Mouse (Mus musculus) limb, embryonic 14.5 days (tissue): ENCODE data around the gene Gcn1l1. TPM values are rescaled to one million over a fixed set of nuclear protein-coding genes. Genes with fewer than 3 reads are reported as not detected.

Experiments used
- ATAC-seq: fragments of 200-750 bp; cut with Nextera tagmentation; 2 replicates; pipeline ENCODE4 v1.8.0; 2017; ENCODE audit warnings: low read depth, moderate number of reproducible peaks, moderate TSS enrichment; ENCODE audit not compliant: low FRiP score
- DNase-seq: peaks from one replicate; pipeline ENCODE4 v3.0.0-alpha.2; 2015; ENCODE audit warnings: low spot score
- H3K27ac ChIP-seq: fragments of 300-500 bp; sonication (generic); replicated peaks from 2 replicates; pipeline ENCODE4 v1.5.1; 2014; ENCODE audit warnings: low read depth, mild to moderate bottlenecking, low read length, moderate library complexity, mixed read lengths
- H3K27me3 ChIP-seq: fragments of 300-500 bp; sonication (generic); 2 replicates; pipeline ENCODE4 v1.6.1; 2014; ENCODE audit warnings: low read length, mixed read lengths; ENCODE audit not compliant: control insufficient read depth, insufficient read depth
- H3K36me3 ChIP-seq: fragments of 300-500 bp; sonication (generic); 2 replicates; pipeline ENCODE4 v1.6.1; 2014; ENCODE audit warnings: mild to moderate bottlenecking, low read length, moderate library complexity, mixed read lengths; ENCODE audit not compliant: control insufficient read depth, insufficient read depth
- H3K4me1 ChIP-seq: fragments of 300-500 bp; sonication (generic); 2 replicates; pipeline ENCODE4 v1.6.1; 2014; ENCODE audit warnings: antibody characterized with exemption, low read length, mixed read lengths; ENCODE audit not compliant: control insufficient read depth, insufficient read depth
- H3K4me2 ChIP-seq: fragments of 300-500 bp; sonication (generic); replicated peaks from 2 replicates; pipeline ENCODE4 v1.6.1; 2014; ENCODE audit warnings: low read depth, mild to moderate bottlenecking, low read length, moderate library complexity; ENCODE audit not compliant: severe bottlenecking
- H3K4me3 ChIP-seq: fragments of 300-500 bp; sonication (generic); replicated peaks from 2 replicates; pipeline ENCODE4 v1.5.1; 2014; ENCODE audit warnings: low read length
- H3K9ac ChIP-seq: fragments of 300-500 bp; sonication (generic); 2 replicates; pipeline ENCODE4 v1.6.1; 2014; ENCODE audit warnings: mild to moderate bottlenecking, low read depth, low read length, moderate library complexity; ENCODE audit not compliant: severe bottlenecking
- H3K9me3 ChIP-seq: fragments of 300-500 bp; sonication (generic); 2 replicates; pipeline ENCODE4 v1.6.1; 2016; ENCODE audit warnings: low read length; ENCODE audit not compliant: control insufficient read depth
- POLR2A ChIP-seq: fragments of 200-500 bp; IDR thresholded peaks from 2 replicates; pipeline ENCODE4 v1.8.0; 2012; ENCODE audit warnings: inconsistent platforms, mild to moderate bottlenecking, moderate library complexity, borderline replicate concordance; ENCODE audit not compliant: insufficient read depth, insufficient read length; ENCODE audit errors: extremely low read depth
- WGBS: fragments of 180-500 bp; shearing (Covaris S2); extraction: QIAGEN DNeasy Blood & Tissue Kit; methylation state at CpG from one replicate; pipeline ENCODE4 v1.1.7; 2014; 5-methylcytosine and 5-hydroxymethylcytosine counted together
- polyA plus RNA-seq, 2 experiments: library from polyadenylated mRNA; depleted of rRNA in 1 of 2; stranded (reverse) in 1 of 2; unstranded in 1 of 2; fragments of >200 nt; fragmentation: Nextera tagmentation in 1 of 2; extraction: Ambion mirVana in 1 of 2; gene quantifications; 2 replicates each; pipeline versions ENCODE4 v1.2.1 to v1.2.3; 2012 to 2014

Gene Gcn1l1
- polyA plus RNA-seq, 2 experiments, result 42.8 to 47.0 TPM

GRCm38 (mm10) chr5:115547421-115547820 is 17.6 kb upstream of the Gcn1l1 start:
- no peak for TF ChIP-seq POLR2A
- no peaks in the 10 kb centered on the region for H3K27me3 ChIP-seq
- H3K4me2 ChIP-seq, result no peak overlapping the region
- WGBS, result 78% methylated on average over 7 of the region's 7 CpGs
- no peak overlapping the region for H3K27ac ChIP-seq
- ATAC-seq (no peak), DNase-seq (no peak)
- no peak overlapping the region for H3K4me3 ChIP-seq
- H3K4me1 ChIP-seq, result peaks cover 24% of the 10 kb centered on the region
- no peaks in the 10 kb centered on the region for H3K9me3 ChIP-seq
- peaks cover 81% of the 10 kb centered on the region for H3K36me3 ChIP-seq
- H3K9ac ChIP-seq, result no peak overlapping the region

- peaks cover 94% of the 10 kb centered on the region for H3K36me3 ChIP-seq
- no peaks in the 10 kb centered on the region for H3K9me3 ChIP-seq
- no peak overlapping the region for H3K9ac ChIP-seq
- no peaks in the 10 kb centered on the region for H3K27me3 ChIP-seq
- H3K4me3 ChIP-seq, result no peak overlapping the region
- no peak for DNase-seq
- ATAC-seq, result no peak
- 94% methylated on average over 16 of the region's 18 CpGs for WGBS
- no peak overlapping the region for H3K4me2 ChIP-seq
- H3K4me1 ChIP-seq, result peaks cover 11% of the 10 kb centered on the region
- TF ChIP-seq POLR2A, result no peak
- no peak overlapping the region for H3K27ac ChIP-seq
Observed at GRCm38 (mm10) chr5:115548501-115549285, 16.4 kb upstream of the Gcn1l1 start.

- H3K36me3 ChIP-seq, result peaks cover 99% of the 10 kb centered on the region
- WGBS, result 82% methylated on average over 9 of the region's 11 CpGs
- no peak overlapping the region for H3K9ac ChIP-seq
Observed at GRCm38 (mm10) chr5:115550482-115551005, 14.5 kb upstream of the Gcn1l1 start.

GRCm38 (mm10) chr5:115551386-115551785 is 13.7 kb upstream of the Gcn1l1 start:
- DNase-seq (no peak), ATAC-seq (no peak)
- no peak overlapping the region for H3K27ac ChIP-seq
- H3K9me3 ChIP-seq, result no peaks in the 10 kb centered on the region
- 85% methylated on average over 12 of the region's 12 CpGs for WGBS
- TF ChIP-seq POLR2A, result no peak
- H3K36me3 ChIP-seq, result peaks cover 93% of the 10 kb centered on the region
- H3K9ac ChIP-seq, result no peak overlapping the region
- H3K27me3 ChIP-seq, result no peaks in the 10 kb centered on the region
- no peaks in the 10 kb centered on the region for H3K4me1 ChIP-seq
- H3K4me3 ChIP-seq, result no peak overlapping the region
- H3K4me2 ChIP-seq, result no peak overlapping the region

More at GRCm38 (mm10) chr5:115550482-115551005, 14.5 kb upstream of the Gcn1l1 start:
- Histone ChIP-seq H3K4me3 (no peak overlapping the region), H3K4me2 (no peak overlapping the region), H3K27me3 (no peaks in the 10 kb centered on the region), H3K9me3 (no peaks in the 10 kb centered on the region), H3K4me1 (no peaks in the 10 kb centered on the region), H3K27ac (no peak overlapping the region)
- ATAC-seq, result no peak
- no peak for DNase-seq
- TF ChIP-seq POLR2A, result no peak

GRCm38 (mm10) chr5:115551799-115552198 is 13.3 kb upstream of the Gcn1l1 start:
- H3K36me3 ChIP-seq, result peaks cover 89% of the 10 kb centered on the region
- H3K9me3 ChIP-seq, result no peaks in the 10 kb centered on the region
- H3K27me3 ChIP-seq, result no peaks in the 10 kb centered on the region
- DNase-seq (no peak), ATAC-seq (no peak)
- H3K4me2 ChIP-seq, result no peak overlapping the region
- WGBS, result 88% methylated on average over 13 of the region's 13 CpGs
- no peak overlapping the region for H3K9ac ChIP-seq
- no peak overlapping the region for H3K4me3 ChIP-seq
- no peak overlapping the region for H3K27ac ChIP-seq
- no peaks in the 10 kb centered on the region for H3K4me1 ChIP-seq
- no peak for TF ChIP-seq POLR2A
